Mouse (Mus musculus): Measurements from ENCODE around the gene Prcd. TPM values are rescaled to one million over a fixed set of nuclear protein-coding genes. Genes with fewer than 3 reads are reported as not detected.

Gene Prcd
- polyA plus RNA-seq, 1 experiment, result not detected

GRCm38 (mm10) chr11:116621258-116621704 lies 32.1 kb upstream of the Prcd start:
- TF ChIP-seq CTCF (IDR thresholded peaks at IDR 0.05; ENCODE audit: control insufficient read depth, insufficient read depth, low read length) (no peak), POLR2A (IDR thresholded peaks at IDR 0.05; ENCODE audit: borderline replicate concordance, control insufficient read depth, low read depth, low read length) (no peak; the same call in 1 of the 2 replicates)
- peaks cover 30% of the 10 kb centered on the region for H3K4me1 ChIP-seq (ENCODE audit: control insufficient read depth, insufficient read depth, low read length)
- peak overlapping the region; percentile 61 for H3K27ac ChIP-seq (ENCODE audit: control insufficient read depth, insufficient read depth, low read depth, low read length, poor library complexity)
- WGBS, result 49% methylated on average over 6 of the region's 6 CpGs
- no peak overlapping the region for H3K4me3 ChIP-seq (replicated peaks; ENCODE audit: control insufficient read depth, low read depth, low read length)

- H3K27ac ChIP-seq (ENCODE audit: control insufficient read depth, insufficient read depth, low read depth, low read length, poor library complexity), result peak overlapping the region; percentile 92
Measured at GRCm38 (mm10) chr11:116623281-116624124, 29.8 kb upstream of the Prcd start.

GRCm38 (mm10) chr11:116624131-116624832 lies 29.1 kb upstream of the Prcd start:
- WGBS, result 12% methylated on average over 42 of the region's 42 CpGs
- peak overlapping the region; percentile 74 for H3K4me3 ChIP-seq (replicated peaks; ENCODE audit: control insufficient read depth, low read depth, low read length)
- peak overlapping the region; percentile 92 for H3K27ac ChIP-seq (ENCODE audit: control insufficient read depth, insufficient read depth, low read depth, low read length, poor library complexity)
- peaks cover 17% of the 10 kb centered on the region for H3K4me1 ChIP-seq (ENCODE audit: control insufficient read depth, insufficient read depth, low read length)
- TF ChIP-seq POLR2A (IDR thresholded peaks at IDR 0.05; ENCODE audit: borderline replicate concordance, control insufficient read depth, low read depth, low read length) (peak; percentile 49; the same call in 1 of the 2 replicates), CTCF (IDR thresholded peaks at IDR 0.05; ENCODE audit: control insufficient read depth, insufficient read depth, low read length) (no peak)

More at GRCm38 (mm10) chr11:116623281-116624124, 29.8 kb upstream of the Prcd start:
- WGBS, result 2% methylated on average over 40 of the region's 40 CpGs
- TF ChIP-seq POLR2A (IDR thresholded peaks at IDR 0.05; ENCODE audit: borderline replicate concordance, control insufficient read depth, low read depth, low read length), result no peak
- no peak for TF ChIP-seq CTCF (IDR thresholded peaks at IDR 0.05; ENCODE audit: control insufficient read depth, insufficient read depth, low read length)
- Histone ChIP-seq H3K4me1 (ENCODE audit: control insufficient read depth, insufficient read depth, low read length) (peaks cover 23% of the 10 kb centered on the region), H3K4me3 (replicated peaks; ENCODE audit: control insufficient read depth, low read depth, low read length) (peak overlapping the region; percentile 74)

- WGBS, result 63% methylated on average over 17 of the region's 17 CpGs
- peaks cover 13% of the 10 kb centered on the region for H3K4me1 ChIP-seq (ENCODE audit: control insufficient read depth, insufficient read depth, low read length)
- no peak overlapping the region for H3K27ac ChIP-seq (ENCODE audit: control insufficient read depth, insufficient read depth, low read depth, low read length, poor library complexity)
- no peak overlapping the region for H3K4me3 ChIP-seq (replicated peaks; ENCODE audit: control insufficient read depth, low read depth, low read length)
- TF ChIP-seq CTCF (IDR thresholded peaks at IDR 0.05; ENCODE audit: control insufficient read depth, insufficient read depth, low read length), result peak; percentile 80
- no peak for TF ChIP-seq POLR2A (IDR thresholded peaks at IDR 0.05; ENCODE audit: borderline replicate concordance, control insufficient read depth, low read depth, low read length)
Measured at GRCm38 (mm10) chr11:116625081-116626000, 28.0 kb upstream of the Prcd start.

- no peak for TF ChIP-seq CTCF (IDR thresholded peaks at IDR 0.05; ENCODE audit: control insufficient read depth, insufficient read depth, low read length)
- no peak for TF ChIP-seq POLR2A (IDR thresholded peaks at IDR 0.05; ENCODE audit: borderline replicate concordance, control insufficient read depth, low read depth, low read length)
- H3K27ac ChIP-seq (ENCODE audit: control insufficient read depth, insufficient read depth, low read depth, low read length, poor library complexity), result no peak within 1 kb of the TSS
- peaks cover 5% of the 10 kb centered on the region for H3K4me1 ChIP-seq (ENCODE audit: control insufficient read depth, insufficient read depth, low read length)
- WGBS, result 79% methylated on average over 10 of the region's 10 CpGs
- H3K4me3 ChIP-seq (replicated peaks; ENCODE audit: control insufficient read depth, low read depth, low read length), result no peak within 1 kb of the TSS
Measured at GRCm38 (mm10) chr11:116626299-116627071, 26.8 kb upstream of the Prcd start, which contains the start of gene Rhbdf2. Rhbdf2 (minus strand) TSS chr11:116627019.

- 27% methylated on average over 10 of the region's 10 CpGs for WGBS
- Histone ChIP-seq H3K27ac (ENCODE audit: control insufficient read depth, insufficient read depth, low read depth, low read length, poor library complexity) (no peak overlapping the region), H3K4me3 (replicated peaks; ENCODE audit: control insufficient read depth, low read depth, low read length) (no peak overlapping the region), H3K4me1 (ENCODE audit: control insufficient read depth, insufficient read depth, low read length) (peaks cover 3% of the 10 kb centered on the region)
- no peak for TF ChIP-seq POLR2A (IDR thresholded peaks at IDR 0.05; ENCODE audit: borderline replicate concordance, control insufficient read depth, low read depth, low read length)
- peak; percentile 41; the same call in 1 of the 2 replicates for TF ChIP-seq CTCF (IDR thresholded peaks at IDR 0.05; ENCODE audit: control insufficient read depth, insufficient read depth, low read length)
Measured at GRCm38 (mm10) chr11:116627072-116628020, 26.0 kb upstream of the Prcd start.

All from bone marrow, adult 2 months (tissue).